Mouse (Mus musculus) G1E (cell line): Measurements from ENCODE around the gene 1700001J03Rik.

Source experiments
- CTCF ChIP-seq: IDR thresholded peaks from 2 replicates; pipeline ENCODE4 v1.5.1; 2012; ENCODE audit warnings: low read depth, low read length, inconsistent platforms, mixed read lengths
- GATA1 ChIP-seq: IDR thresholded peaks from 2 replicates; pipeline ENCODE4 v1.6.1; 2012; ENCODE audit warnings: borderline replicate concordance, low read length, inconsistent platforms, mixed read lengths
- GATA2 ChIP-seq: IDR thresholded peaks from 2 replicates; pipeline ENCODE4 v1.6.1; 2012; ENCODE audit warnings: low read depth, low read length, inconsistent platforms, borderline replicate concordance
- TAL1 ChIP-seq: conservative IDR thresholded peaks from 2 replicates; pipeline ENCODE4 v1.6.1; 2012; ENCODE audit warnings: low read depth, low read length, inconsistent platforms, mixed read lengths

- TF ChIP-seq GATA1 (no peak), CTCF (no peak), TAL1 (no peak), GATA2 (no peak)
Measured at GRCm38 (mm10) chr5:146230864-146231654, 46.0 kb upstream of the 1700001J03Rik start, which contains the start of gene Cdk8.
